Mouse (Mus musculus) mouse trophoblast stem cell (cell line): ENCODE measurements around the gene Rpn1.
"Not testable (repeated sequence)": the region's sequence is repeated elsewhere in the genome, so short reads cannot be mapped to it uniquely, and the experiment has no call there.

Experiments used
- in situ Hi-C, 2 experiments: fragments of 300-500 bp; cut with MseI, MboI; formaldehyde crosslinking; loops; 2 replicates in 1 of 2; 3 replicates in 1 of 2; pipeline ENCODE4 v1.15.1; 2025

Rpn1 gene

DNA sequence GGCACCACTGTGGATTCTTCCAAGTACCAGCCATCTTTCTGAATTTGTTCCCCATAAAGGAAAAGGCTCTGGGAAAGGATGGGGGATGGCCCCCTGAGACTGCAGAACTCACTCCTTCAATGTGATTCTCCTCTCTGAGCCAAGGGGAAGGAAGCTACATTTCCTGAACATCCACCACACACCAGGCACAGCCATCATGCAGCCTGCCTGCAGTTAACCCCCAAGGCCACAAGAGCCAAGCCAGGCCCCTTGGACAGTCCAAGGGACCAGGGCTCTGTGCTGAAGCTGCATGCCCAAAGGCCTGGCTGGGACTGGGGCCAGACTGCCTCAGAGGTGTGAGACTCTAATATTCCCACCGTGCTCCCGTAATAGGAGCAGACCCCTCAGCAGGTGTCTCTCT is 37.5 kb downstream of the Rpn1 start:
- in situ Hi-C loops, result no loop called here

DNA sequence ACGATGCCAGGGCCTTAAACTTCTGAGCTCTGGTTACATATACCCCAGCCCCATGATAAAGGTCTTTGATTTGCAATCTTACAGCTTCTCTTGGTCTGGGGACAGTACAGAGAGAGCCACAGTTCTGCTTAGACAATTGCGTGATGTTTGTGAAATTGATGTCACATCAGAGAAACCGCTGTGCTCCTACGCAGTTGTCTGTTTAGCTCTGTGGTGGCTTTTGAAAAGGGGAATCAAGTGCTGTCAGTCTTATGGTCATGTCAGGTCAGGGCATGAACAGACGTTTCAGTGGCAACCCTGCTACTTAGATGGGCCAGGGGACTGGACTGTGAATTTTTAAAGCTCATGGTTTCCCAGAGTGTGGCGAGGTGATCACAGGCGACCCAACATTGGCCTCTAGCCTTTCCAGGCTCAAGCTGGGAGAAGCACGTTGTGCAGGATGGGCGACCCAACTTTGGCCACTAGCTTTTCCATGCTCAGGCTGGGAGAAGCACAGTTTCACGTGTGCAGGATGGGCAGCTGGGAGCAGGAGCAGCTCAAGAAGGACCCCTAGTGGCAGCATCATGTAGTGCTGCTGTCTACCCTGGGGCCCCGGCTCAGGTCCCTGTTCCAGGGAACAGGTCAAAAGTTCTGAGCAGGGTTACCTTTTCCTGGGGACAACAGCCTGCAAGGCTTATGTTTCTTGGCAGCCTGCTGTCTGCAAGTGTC is 39.0 kb downstream of the Rpn1 start:
- in situ Hi-C loops, result no loop called here

DNA sequence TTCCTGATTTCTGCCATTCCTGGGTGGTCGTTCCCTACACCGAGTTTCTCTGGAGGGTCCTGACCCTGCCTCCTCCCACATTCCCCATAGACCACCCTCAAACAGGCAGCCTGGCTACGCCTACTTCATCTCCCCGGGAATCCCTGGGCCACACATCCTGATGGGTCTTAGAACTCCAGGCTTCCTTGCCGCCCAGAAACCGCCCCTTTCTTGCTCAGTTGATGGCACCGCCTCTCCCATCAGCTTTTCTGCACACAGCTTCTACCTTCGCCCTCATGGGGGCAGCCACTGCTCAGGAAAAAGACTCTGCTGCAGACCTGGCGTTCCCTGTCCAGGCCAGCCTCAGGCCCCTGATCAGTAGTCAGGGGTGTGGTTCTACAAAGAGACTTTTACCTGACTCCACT is 39.6 kb downstream of the Rpn1 start:
- in situ Hi-C loops, result no loop called here

DNA sequence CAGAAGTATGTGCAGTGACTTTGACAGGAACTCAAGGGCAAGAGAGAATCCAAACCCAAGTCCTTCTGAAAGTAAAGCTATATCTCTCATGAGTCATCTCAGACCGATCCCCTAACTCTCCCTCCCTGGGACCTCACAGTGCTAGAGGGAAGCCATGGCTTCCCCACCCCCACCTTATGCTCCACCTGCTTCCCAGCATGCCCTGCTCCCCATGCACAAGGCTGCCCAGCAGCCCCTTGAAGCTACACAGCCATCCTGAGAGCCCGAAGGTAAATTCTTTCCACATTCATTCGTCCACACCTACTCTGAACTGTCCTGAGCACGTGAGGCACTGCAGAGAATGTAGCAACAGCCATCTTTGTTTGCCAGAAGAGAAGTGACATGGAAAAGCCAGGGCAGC is 40.3 kb downstream of the Rpn1 start:
- in situ Hi-C loops, result no loop called here

DNA sequence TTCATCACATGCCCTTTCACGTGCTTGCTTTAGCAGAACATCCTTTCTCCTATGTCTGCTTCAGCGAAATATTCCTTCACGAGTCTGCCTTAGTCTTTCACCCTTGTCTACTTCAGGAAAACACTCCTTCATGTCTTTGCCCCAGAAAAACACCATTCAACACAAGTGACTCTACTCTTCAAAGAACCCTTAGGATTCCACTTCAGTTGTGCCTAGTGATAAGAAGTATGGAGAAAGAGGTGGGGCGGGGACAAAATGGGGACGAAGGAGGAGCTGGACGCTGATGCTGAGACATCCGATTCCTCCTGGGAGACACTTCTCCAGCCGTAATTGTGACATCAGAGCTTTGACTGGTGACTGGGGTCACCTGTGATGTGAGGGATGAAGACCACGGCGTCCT is 41.5 kb downstream of the Rpn1 start:
- in situ Hi-C loops, result not testable (repeated sequence)

DNA sequence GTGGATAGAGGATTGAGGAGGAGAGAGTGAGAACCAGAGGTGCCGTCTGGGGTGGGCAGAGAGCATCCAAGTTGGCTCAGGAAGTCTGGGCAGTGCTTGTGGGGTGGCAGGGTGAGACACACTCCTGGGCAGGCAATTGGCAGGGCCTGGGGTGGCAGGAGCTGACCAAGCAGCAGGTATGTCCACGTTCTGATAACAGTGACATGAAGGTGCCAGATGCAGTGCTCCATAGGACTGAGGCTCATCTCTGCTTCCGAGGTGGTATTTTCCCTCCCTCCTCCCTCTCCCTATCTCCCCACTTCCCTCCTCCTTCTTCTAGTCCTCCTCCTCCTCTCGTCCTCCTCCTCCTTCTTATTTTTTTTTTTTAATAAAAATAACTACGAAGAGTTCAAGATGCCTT is 47.2 kb downstream of the Rpn1 start:
- in situ Hi-C loops, result no loop called here

DNA sequence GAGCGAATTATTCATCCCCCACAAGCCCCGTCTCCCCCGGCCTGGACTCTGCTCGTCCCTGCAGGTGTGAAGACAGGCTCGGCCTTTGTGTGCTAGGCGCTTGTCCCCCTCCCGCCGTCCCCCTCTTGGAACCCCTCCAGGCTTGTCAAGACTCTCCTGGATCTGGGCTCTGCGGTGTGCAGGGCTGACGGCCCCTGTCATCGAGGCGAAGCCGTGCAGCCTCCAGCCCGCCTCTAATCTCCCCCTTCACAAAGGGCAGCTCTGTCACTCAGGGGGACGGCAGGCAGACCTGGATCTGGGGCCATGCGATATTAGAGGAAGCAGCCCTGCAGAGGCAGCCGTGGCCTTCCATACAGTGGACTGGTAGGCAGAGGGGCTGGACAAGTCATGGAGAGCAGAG is 47.8 kb downstream of the Rpn1 start:
- in situ Hi-C loops, result no loop called here

DNA sequence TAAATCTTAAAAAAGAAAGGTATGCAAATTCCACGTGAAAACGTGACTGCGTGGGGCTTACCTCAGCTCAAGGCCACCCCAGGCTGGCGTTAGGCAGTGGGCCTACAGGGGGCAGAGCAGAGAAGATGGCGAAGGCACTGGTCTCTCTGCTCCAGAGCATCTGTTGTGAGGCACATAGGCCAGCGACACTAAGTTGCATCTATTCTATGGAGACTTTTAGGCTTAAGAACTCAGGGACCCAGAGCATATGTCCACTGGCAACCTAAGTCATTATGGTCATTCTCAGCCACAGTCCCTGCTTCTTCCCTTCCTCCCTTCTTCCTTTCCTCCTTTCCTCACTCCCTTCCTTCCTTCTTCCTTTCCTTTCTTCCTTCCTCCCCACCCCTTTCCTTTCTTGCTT is 48.8 kb downstream of the Rpn1 start:
- in situ Hi-C loops, result no loop called here

DNA sequence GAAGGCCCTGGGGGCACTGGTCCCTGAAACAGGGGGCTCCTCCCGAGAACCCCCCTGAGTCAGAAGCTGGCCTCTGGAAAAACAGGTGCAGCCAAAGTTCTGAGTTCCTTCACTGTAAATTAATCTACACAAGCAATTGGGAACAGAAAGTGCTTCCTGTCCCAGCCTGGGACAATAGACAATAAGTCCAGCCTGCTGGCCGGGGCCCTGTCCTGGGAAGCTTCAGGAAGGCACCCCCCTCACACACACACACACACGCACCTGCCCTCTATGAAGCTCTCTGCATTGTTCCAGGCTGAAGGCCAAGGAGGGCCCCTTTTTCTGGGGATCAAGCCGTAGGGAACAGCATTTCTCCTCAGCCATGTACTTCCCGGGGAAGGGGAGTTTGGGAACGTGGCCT is 49.6 kb downstream of the Rpn1 start:
- in situ Hi-C loops, result no loop called here

DNA sequence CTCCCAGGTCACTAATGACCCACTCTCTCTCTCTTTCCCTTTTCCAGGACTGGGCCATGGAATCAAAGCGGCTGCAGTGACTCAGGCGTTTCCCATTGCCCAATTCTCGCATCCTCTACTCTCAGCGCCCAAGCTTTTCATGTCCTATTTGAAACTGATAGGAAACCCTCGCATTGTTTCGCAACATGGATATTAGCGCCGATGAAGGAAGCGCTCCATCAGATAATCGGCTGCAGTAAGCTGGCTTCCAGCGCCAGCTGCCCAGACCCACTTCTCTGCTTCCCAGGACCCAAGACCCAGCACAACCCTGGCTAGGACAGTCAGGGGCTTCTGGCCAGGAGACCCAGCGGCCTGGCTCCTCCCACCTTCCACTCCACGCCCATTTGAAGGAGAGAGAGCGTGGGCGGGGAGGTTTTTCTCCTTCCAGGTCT is 51.9 kb downstream of the Rpn1 start:
- in situ Hi-C loops, result no loop called here

DNA sequence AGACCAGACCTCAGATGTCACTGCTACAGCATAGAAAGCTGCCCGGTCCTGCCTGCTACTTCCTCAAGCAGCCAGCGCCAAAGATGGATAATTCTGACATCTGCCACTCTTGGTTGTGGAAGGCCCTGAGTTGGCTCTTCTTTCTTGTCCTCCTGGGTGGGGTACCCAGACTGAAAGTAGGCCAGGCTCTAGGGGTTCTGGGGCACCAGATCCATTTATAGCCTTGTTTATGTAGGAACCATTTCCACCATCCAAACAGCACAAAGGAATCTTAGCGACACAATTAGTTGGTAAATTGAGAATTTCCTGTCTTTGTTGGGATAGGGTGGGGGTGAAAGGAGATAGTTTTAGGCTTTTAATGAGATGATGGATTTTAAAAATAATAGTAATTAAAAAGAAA is 54.2 kb downstream of the Rpn1 start:
- in situ Hi-C loops, result no loop called here

DNA sequence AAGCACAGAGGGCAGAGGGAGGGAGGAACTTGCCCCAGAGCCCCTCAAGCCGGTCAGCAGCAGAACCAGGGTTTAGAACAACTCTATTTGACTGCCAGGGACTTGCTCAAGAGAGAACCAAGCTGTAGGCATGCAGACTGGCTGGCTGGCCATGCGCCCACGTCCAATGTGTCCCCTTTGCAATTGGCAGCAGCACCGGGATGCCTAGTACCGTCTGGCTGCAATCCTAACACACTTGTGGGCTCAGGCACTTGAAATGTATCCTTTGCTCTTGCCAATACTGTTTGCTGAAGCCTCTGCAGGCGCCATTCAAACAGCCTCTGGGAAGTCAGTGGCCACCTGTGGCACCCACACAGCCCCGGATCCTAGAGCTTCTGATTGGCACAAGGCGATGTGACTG is 56.0 kb downstream of the Rpn1 start:
- in situ Hi-C loops, result no loop called here

DNA sequence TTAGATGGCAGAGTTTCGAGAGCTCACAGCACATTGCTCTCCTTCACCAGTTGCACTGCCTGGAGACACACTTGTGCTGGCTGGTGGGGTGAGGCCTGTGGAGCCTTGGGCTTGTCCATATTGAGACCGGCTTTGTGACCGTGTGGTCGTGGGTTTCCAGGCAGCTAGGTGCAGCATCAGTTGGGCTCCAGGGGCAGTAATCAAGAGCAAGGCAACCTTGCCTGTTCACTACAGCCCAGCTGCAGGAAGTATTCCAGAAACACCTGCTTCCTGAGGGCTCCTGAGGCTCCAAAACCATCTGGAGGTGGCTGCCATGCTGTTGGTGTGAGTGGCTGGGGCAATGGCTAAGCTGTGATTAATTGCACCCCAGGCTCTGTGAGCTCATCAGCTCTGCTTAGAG is 61.5 kb downstream of the Rpn1 start:
- in situ Hi-C loops, result no loop called here

DNA sequence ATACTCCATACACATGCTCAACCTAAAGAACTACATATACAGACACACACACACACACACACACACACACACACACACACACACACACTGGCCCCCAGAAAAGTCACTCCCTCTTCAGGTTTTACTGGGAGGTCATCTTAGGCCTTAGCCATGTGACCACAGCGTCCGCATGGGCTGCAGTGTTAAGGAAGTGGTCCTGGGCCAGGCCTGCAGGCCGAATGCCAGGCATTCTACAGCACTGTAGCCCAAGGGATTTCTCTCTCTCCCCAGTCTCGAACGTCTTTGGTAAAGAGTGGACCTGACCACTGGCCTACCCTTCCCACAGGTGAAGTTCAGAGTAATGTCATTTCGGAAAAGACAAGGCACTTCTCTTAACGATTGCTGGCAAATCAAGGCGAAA is 62.3 kb downstream of the Rpn1 start:
- in situ Hi-C loops, result no loop called here

DNA sequence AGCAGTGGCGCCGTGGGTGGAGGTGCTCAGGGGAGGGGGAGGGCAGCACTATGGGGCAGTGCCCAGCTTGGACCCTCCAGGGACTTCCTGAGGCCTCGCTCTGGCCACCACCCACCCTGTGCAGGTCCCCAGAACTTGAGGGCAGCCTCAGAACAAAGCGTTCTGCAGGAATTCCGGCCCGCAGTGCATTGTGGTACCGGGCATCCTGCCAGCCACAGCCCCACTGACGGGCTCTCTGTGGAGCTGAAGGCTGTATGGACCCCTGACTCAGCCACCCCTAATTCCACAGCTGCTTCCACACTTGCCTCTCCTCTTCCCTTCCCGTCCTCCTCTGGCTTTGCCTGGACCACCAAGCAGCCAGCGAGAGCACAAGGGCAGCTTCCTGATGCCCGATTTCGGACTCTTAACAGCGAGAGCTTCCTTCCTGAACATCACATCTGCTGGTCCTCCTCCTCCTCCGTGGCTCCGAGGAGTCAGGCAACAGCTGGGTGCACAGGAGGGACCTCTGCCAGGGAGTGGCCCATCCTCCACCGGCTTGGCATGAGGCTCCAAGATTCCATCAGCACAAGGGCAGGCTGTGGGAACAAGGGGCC is 63.2 kb downstream of the Rpn1 start:
- in situ Hi-C loops, result no loop called here

DNA sequence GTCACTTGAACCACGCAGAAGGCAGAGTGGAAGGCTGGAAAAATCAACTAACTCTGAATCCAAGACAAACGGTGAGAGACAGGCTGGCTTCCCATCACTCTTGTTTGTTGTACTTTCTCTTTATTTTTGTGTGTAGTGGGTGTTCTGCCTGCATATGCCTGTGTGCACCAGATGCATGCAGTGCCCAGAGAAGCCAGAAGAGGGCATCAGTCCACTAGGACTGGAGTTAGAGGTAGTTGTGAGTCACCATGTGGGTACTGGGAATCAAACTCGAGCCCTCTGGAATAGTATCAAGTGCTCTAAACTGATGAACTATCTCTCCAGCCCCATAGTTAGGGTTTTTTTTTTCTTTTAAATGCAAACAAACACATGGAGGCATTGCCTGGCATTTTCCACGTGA is 67.1 kb downstream of the Rpn1 start:
- in situ Hi-C loops, result no loop called here

DNA sequence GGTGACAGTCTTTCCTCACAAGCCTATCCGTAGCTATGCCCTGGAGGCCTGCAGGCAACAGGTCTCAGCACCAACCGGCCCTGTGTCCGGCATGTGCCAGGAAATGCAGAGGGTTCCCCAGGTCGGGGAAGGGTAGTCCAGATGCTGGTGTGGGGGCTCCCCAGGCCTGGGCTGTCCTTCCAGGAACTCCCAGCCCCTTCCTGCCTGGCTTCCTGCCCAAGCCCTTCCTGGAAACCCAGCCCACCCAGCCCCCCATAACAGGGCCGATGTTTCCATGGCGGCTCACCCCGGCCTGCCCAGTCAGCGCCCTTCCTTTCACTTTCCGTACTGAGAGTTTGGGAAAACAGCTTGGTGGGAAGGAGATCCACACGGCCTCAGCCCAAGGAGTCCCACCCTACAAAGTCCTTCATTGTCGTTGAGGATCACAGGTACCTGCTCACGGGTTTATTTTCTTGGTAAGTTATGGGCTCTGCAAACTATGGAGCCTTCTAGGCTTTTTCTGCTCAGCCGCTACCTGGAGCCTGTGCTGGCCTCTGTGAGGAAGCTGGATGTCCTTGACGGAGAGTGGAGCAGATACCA is 67.9 kb downstream of the Rpn1 start:
- in situ Hi-C loops, result no loop called here

DNA sequence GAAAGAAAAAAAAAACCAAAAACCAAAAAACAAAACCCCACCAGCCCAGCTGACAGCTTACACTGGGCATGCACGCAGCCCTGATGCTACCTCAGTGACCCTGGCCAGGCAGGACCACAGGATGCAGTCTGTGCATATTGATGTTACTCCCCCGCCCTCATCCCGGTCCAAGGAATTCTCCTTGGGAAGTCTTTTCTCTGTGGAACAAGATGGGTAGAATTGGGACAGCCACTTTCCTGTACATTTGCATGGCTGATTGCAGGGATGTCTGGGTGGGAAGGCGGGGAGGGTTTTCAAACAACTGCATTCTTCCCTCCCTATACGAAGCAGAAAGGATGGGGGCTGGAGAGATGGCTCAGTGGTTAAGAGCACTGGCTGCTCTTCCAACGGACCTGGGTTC is 68.7 kb downstream of the Rpn1 start:
- in situ Hi-C loops, result no loop called here
